9 mouse cellular contexts compared by ENCODE assay signal in genomic region chr1:166794622-166795244, GRCm38 (mm10).
A peak's percentile ranks its signal among the peaks of the same experiment; 100 is the strongest.
DNase-seq lines count a peak whose midpoint lies in the region; ATAC-seq and TF ChIP-seq lines count a peak whose summit lies in the region.
"Had no signal": no experiment of that assay in that cellular context is flagged by ENCODE, and none has a peak within 500 bp of the region (broad histone marks: within the 10 kb centered on the region; RNA-seq: fewer than 3 reads in every experiment).

No protein-coding gene starts in this region.

- DNase-seq in left cerebral cortex, adult 2 months (ENCODE audit: extremely low spot score in 1 of 2, low spot score in 2 of 2): no peak
- DNase-seq in left cerebral cortex, adult 9 months (ENCODE audit: low spot score in 2 of 2): no peak
- peak; percentile 31 for DNase-seq in R1 (ENCODE audit: low read depth, low spot score)
- peak; percentile 50 to 57 for DNase-seq in cerebellum, adult 2 months
- no peak for DNase-seq in gastrocnemius, adult 8-10 months (ENCODE audit: low spot score in 2 of 2)
- DNase-seq in thymus, postnatal 4 days: no peak

- whole genome bisulfite sequencing in cerebellum, adult 2 months: 60% methylated on average over 14 of the region's 14 CpGs

- 0 out of 2 replicates have a peak, but pooled peaks have one; percentile 62 for ATAC-seq in megakaryocyte-erythroid progenitor cell, adult 5-6 weeks (replicated peaks; ENCODE audit: low FRiP score, low TSS enrichment, poor library complexity, severe bottlenecking)

- H3K4me3 ChIP-seq in left cerebral cortex, adult 2 months: no peak overlapping the region
- no peak overlapping the region for H3K4me3 ChIP-seq in cerebellum, adult 2 months (replicated peaks; ENCODE audit: insufficient read depth, low read depth, low read length)
- H3K4me3 ChIP-seq: heart, embryonic 13.5 days; stomach, embryonic 15.5 days had no signal

- intact Hi-C loops in left cerebral cortex, adult 2 months (cut with DNase I): loop anchor here (5.0 kb wide), 3 partner anchors 208 to 367 kb away; partner anchors contain the start of gene Fam78b

- H3K27ac ChIP-seq in left cerebral cortex, adult 2 months: no peak overlapping the region
- H3K27ac ChIP-seq in cerebellum, adult 2 months (ENCODE audit: insufficient read depth, low read length): no peak overlapping the region
- H3K27ac ChIP-seq: heart, embryonic 13.5 days; stomach, embryonic 15.5 days had no signal

- no peak for TF ChIP-seq POLR2A in cerebellum, adult 2 months (IDR thresholded peaks at IDR 0.05; ENCODE audit: borderline replicate concordance, insufficient read depth, low read length)

- peaks cover 18% of the 10 kb centered on the region for H3K4me1 ChIP-seq in cerebellum, adult 2 months (ENCODE audit: control insufficient read depth, insufficient read depth, low read length)
- H3K4me1 ChIP-seq: stomach, embryonic 15.5 days had no signal

- H3K27me3 ChIP-seq in cerebellum, adult 2 months (ENCODE audit: control insufficient read depth, insufficient read depth, low read length): no peaks in the 10 kb centered on the region
- H3K27me3 ChIP-seq: heart, embryonic 13.5 days; stomach, embryonic 15.5 days had no signal

- peak; percentile 57 for TF ChIP-seq CTCF in left cerebral cortex, adult 2 months (IDR thresholded peaks at IDR 0.05)
- TF ChIP-seq CTCF in cerebellum, adult 2 months (IDR thresholded peaks at IDR 0.05; ENCODE audit: borderline replicate concordance, insufficient read depth, low read depth, low read length): peak; percentile 50; the same call in 1 of the 2 replicates

Comparison
In these comparisons a context has a peak if more than half of its experiments do, and no peak if none do; other contexts are left out.
1. DNase-seq: peak in R1 (single experiment) and cerebellum, adult 2 months (2 of 2); none in left cerebral cortex, adult 2 months (0 of 2), left cerebral cortex, adult 9 months (0 of 2), gastrocnemius, adult 8-10 months (0 of 2) and thymus, postnatal 4 days (single experiment).